12 mouse cellular contexts compared by ENCODE assay signal in the genomic region with DNA sequence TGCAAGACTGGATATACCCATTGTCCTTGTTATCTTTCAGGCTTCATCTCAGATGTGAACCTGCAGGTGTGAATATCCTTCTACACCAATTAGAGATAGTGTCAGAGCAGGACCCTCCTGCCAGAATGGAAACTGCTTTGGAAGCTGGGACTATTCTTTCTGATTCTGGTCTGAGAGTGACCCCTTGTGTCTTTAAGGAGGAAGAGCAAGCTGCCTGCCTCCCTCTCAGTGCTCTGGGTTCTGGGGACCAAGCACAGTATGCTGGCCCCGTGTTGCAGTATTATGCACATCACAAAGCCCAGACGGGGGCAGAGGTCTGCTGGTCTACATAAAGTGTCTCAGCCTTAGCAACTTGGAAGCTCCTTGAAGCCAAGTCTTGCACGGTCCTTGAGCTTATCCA. TPM values are rescaled to one million over a fixed set of nuclear protein-coding genes. Genes with fewer than 3 reads are reported as not detected.
DNase-seq lines count a peak whose midpoint lies in the region; ATAC-seq and TF ChIP-seq lines count a peak whose summit lies in the region.
"Had no signal": no experiment of that assay in that cellular context is flagged by ENCODE, and none has a peak within 500 bp of the region (broad histone marks: within the 10 kb centered on the region; RNA-seq: fewer than 3 reads in every experiment).

No protein-coding gene starts in this region.

- ATAC-seq in forebrain, embryonic 11.5 days (replicated peaks; ENCODE audit: low FRiP score): no peak
- ATAC-seq in forebrain, embryonic 13.5 days: no peak
- ATAC-seq in embryonic facial prominence, embryonic 14.5 days (ENCODE audit: low read depth): peak; percentile 31; the same call in 1 of the 2 replicates
- ATAC-seq in midbrain, embryonic 11.5 days (ENCODE audit: low FRiP score): no peak

- H3K9ac ChIP-seq in forebrain, embryonic 11.5 days (ENCODE audit: low read length): no peak overlapping the region
- no peak overlapping the region for H3K9ac ChIP-seq in forebrain, embryonic 13.5 days
- no peak overlapping the region for H3K9ac ChIP-seq in CH12.LX (ENCODE audit: insufficient read depth, low read depth)
- H3K9ac ChIP-seq in embryonic facial prominence, embryonic 14.5 days (ENCODE audit: low read depth, low read length): no peak overlapping the region
- H3K9ac ChIP-seq in midbrain, embryonic 11.5 days (ENCODE audit: low read length): no peak overlapping the region
- H3K9ac ChIP-seq: embryonic facial prominence, embryonic 12.5 days; midbrain, embryonic 12.5 days had no signal

- H3K4me1 ChIP-seq in forebrain, embryonic 11.5 days (replicated peaks; ENCODE audit: control insufficient read depth, insufficient read depth, low read length): no peaks in the 10 kb centered on the region
- no peaks in the 10 kb centered on the region for H3K4me1 ChIP-seq in forebrain, embryonic 13.5 days
- peaks cover 0 to 18% of the 10 kb centered on the region in 2 experiments; a peak in 2 of 4 replicates for H3K4me1 ChIP-seq in CH12.LX (ENCODE audit: control insufficient read depth in 1 of 2, insufficient read depth in 2 of 2)
- H3K4me1 ChIP-seq in embryonic facial prominence, embryonic 14.5 days (ENCODE audit: control insufficient read depth, insufficient read depth, low read length): peaks cover 7% of the 10 kb centered on the region; the same call in 1 of the 2 replicates
- H3K4me1 ChIP-seq in midbrain, embryonic 11.5 days (ENCODE audit: control insufficient read depth, insufficient read depth, low read length): no peaks in the 10 kb centered on the region
- H3K4me1 ChIP-seq: midbrain, embryonic 12.5 days had no signal

- TF ChIP-seq POLR2A in CH12.LX (IDR thresholded peaks at IDR 0.05; ENCODE audit: low read depth, low read length): no peak

- no peak overlapping the region for H3K27ac ChIP-seq in forebrain, embryonic 11.5 days (ENCODE audit: low read depth, low read length)
- H3K27ac ChIP-seq in forebrain, embryonic 13.5 days: no peak overlapping the region
- H3K27ac ChIP-seq in layer of hippocampus, adult 2 months: no peak overlapping the region
- no peak overlapping the region for H3K27ac ChIP-seq in CH12.LX (ENCODE audit: insufficient read depth, low read depth)
- no peak overlapping the region for H3K27ac ChIP-seq in embryonic facial prominence, embryonic 14.5 days (replicated peaks; ENCODE audit: low read depth, low read length)
- H3K27ac ChIP-seq in midbrain, embryonic 11.5 days (ENCODE audit: low read depth, low read length): no peak overlapping the region
- H3K27ac ChIP-seq: embryonic facial prominence, embryonic 12.5 days; midbrain, embryonic 12.5 days had no signal

- H3K9me3 ChIP-seq in forebrain, embryonic 11.5 days (ENCODE audit: control insufficient read depth, low read length): no peaks in the 10 kb centered on the region
- H3K9me3 ChIP-seq in forebrain, embryonic 13.5 days (replicated peaks): no peaks in the 10 kb centered on the region
- H3K9me3 ChIP-seq in CH12.LX (replicated peaks; ENCODE audit: low read length): no peaks in the 10 kb centered on the region
- no peaks in the 10 kb centered on the region for H3K9me3 ChIP-seq in embryonic facial prominence, embryonic 14.5 days (ENCODE audit: control insufficient read depth, low read length)
- H3K9me3 ChIP-seq in midbrain, embryonic 11.5 days (ENCODE audit: control insufficient read depth, low read length): no peaks in the 10 kb centered on the region
- H3K9me3 ChIP-seq: embryonic facial prominence, embryonic 12.5 days; midbrain, embryonic 12.5 days had no signal

- DNase-seq in forebrain, embryonic 11.5 days (ENCODE audit: low spot score): peak; percentile 55
- DNase-seq in layer of hippocampus, adult 2 months (ENCODE audit: low spot score in 2 of 2): no peak
- DNase-seq in layer of hippocampus, postnatal 25 days (ENCODE audit: extremely low spot score in 1 of 2, low spot score in 1 of 2): no peak
- peak; percentile 38 for DNase-seq in CH12.LX (ENCODE audit: extremely low read depth)
- DNase-seq in embryonic facial prominence, embryonic 14.5 days (ENCODE audit: low spot score): peak; percentile 22
- no peak for DNase-seq in urinary bladder, adult 18-20 months (ENCODE audit: low spot score in 2 of 2)
- DNase-seq in midbrain, embryonic 11.5 days (ENCODE audit: low spot score, missing footprints): no peak
- DNase-seq: adrenal gland, postnatal 25 days; gastrocnemius, postnatal 14 days had no signal

- no peaks in the 10 kb centered on the region for H3K79me2 ChIP-seq in CH12.LX (replicated peaks; ENCODE audit: control insufficient read depth, extremely low read depth, insufficient read depth, poor library complexity, severe bottlenecking)

- in situ Hi-C loops in CH12.LX (cut with MboI; ENCODE audit: low pct_ligation_motif_present, low pct_unique_long_range_greater_than_20kb, low sequenced_read_pairs): no loop called here

- no peak for TF ChIP-seq EP300 in CH12.LX (IDR thresholded peaks at IDR 0.05; ENCODE audit: low read length)

- H3K4me3 ChIP-seq in forebrain, embryonic 11.5 days (ENCODE audit: low read depth, low read length): no peak overlapping the region
- no peak overlapping the region for H3K4me3 ChIP-seq in forebrain, embryonic 13.5 days
- no peak overlapping the region for H3K4me3 ChIP-seq in layer of hippocampus, adult 2 months
- no peak overlapping the region for H3K4me3 ChIP-seq in CH12.LX (replicated peaks in 1 of 3; ENCODE audit: low read depth in 2 of 3, low read length in 2 of 3, poor library complexity in 1 of 3)
- no peak overlapping the region for H3K4me3 ChIP-seq in embryonic facial prominence, embryonic 14.5 days (ENCODE audit: low read depth, low read length)
- H3K4me3 ChIP-seq in midbrain, embryonic 11.5 days (ENCODE audit: low read depth, low read length): no peak overlapping the region
- H3K4me3 ChIP-seq: embryonic facial prominence, embryonic 12.5 days; midbrain, embryonic 12.5 days had no signal

- dilution Hi-C loops in CH12.LX (cut with MboI; ENCODE audit: extremely low pct_ligation_motif_present, extremely low pct_unique_long_range_greater_than_20kb, low sequenced_read_pairs): no loop called here

- 79% methylated on average over 3 of the region's 3 CpGs for WGBS in forebrain, embryonic 11.5 days
- WGBS in forebrain, embryonic 13.5 days: 60% methylated on average over 3 of the region's 3 CpGs
- 66% methylated on average over 3 of the region's 3 CpGs for WGBS in embryonic facial prominence, embryonic 14.5 days
- 58% methylated on average over 3 of the region's 3 CpGs for WGBS in midbrain, embryonic 11.5 days

- H3K27me3 ChIP-seq in forebrain, embryonic 11.5 days (ENCODE audit: control insufficient read depth, insufficient read depth, low read length): no peaks in the 10 kb centered on the region
- no peaks in the 10 kb centered on the region for H3K27me3 ChIP-seq in forebrain, embryonic 13.5 days
- no peaks in the 10 kb centered on the region for H3K27me3 ChIP-seq in CH12.LX (replicated peaks)
- H3K27me3 ChIP-seq in embryonic facial prominence, embryonic 14.5 days (replicated peaks; ENCODE audit: control insufficient read depth, insufficient read depth, low read length): no peaks in the 10 kb centered on the region
- H3K27me3 ChIP-seq in midbrain, embryonic 11.5 days (ENCODE audit: control insufficient read depth, insufficient read depth, low read length): no peaks in the 10 kb centered on the region
- H3K27me3 ChIP-seq: embryonic facial prominence, embryonic 12.5 days; midbrain, embryonic 12.5 days had no signal

- peak; percentile 75 for TF ChIP-seq CTCF in layer of hippocampus, adult 2 months (conservative IDR thresholded peaks at IDR 0.05)
- peak in 1 of 2 experiments; percentile 69; a peak in 2 of 4 replicates for TF ChIP-seq CTCF in CH12.LX (conservative IDR thresholded peaks at IDR 0.05 in 1 of 2, IDR thresholded peaks at IDR 0.05 in 1 of 2; ENCODE audit: low read depth in 2 of 2, low read length in 2 of 2)

- TF ChIP-seq RAD21 in CH12.LX (IDR thresholded peaks at IDR 0.05; ENCODE audit: low read depth, low read length): peak; percentile 80

- H3K4me2 ChIP-seq in forebrain, embryonic 11.5 days (ENCODE audit: low read depth, low read length, severe bottlenecking): no peak overlapping the region
- no peak overlapping the region for H3K4me2 ChIP-seq in forebrain, embryonic 13.5 days
- no peak overlapping the region for H3K4me2 ChIP-seq in CH12.LX (ENCODE audit: insufficient read depth, low read depth, poor library complexity, severe bottlenecking)
- H3K4me2 ChIP-seq in embryonic facial prominence, embryonic 14.5 days (ENCODE audit: low read depth, low read length): no peak overlapping the region
- H3K4me2 ChIP-seq in midbrain, embryonic 11.5 days: no peak overlapping the region
- H3K4me2 ChIP-seq: embryonic facial prominence, embryonic 12.5 days; midbrain, embryonic 12.5 days had no signal

- no peaks in the 10 kb centered on the region for H3K36me3 ChIP-seq in forebrain, embryonic 11.5 days (ENCODE audit: control insufficient read depth, insufficient read depth, low read length)
- peaks cover 22% of the 10 kb centered on the region; the same call in 1 of the 2 replicates for H3K36me3 ChIP-seq in forebrain, embryonic 13.5 days (ENCODE audit: poor library complexity, severe bottlenecking)
- H3K36me3 ChIP-seq in CH12.LX (replicated peaks in 1 of 2; ENCODE audit: control insufficient read depth in 1 of 2, insufficient read depth in 1 of 2, low read length in 1 of 2): peaks cover 25 to 90% of the 10 kb centered on the region in 2 experiments
- peaks cover 19% of the 10 kb centered on the region for H3K36me3 ChIP-seq in embryonic facial prominence, embryonic 14.5 days (ENCODE audit: control insufficient read depth, insufficient read depth, low read length)
- H3K36me3 ChIP-seq in midbrain, embryonic 11.5 days (ENCODE audit: control insufficient read depth, insufficient read depth, low read length): no peaks in the 10 kb centered on the region

RNA-seq across cellular contexts. Expression of gene Mustn1, which starts 13.7 kb away (rescaled TPM):
- polyA plus RNA-seq in forebrain, embryonic 11.5 days (2014; fragmentation: Nextera tagmentation; extraction: Ambion mirVana): 0.51 TPM in 2 replicates
- 0.44 and 0.47 TPM in 2 replicates for polyA plus RNA-seq in forebrain, embryonic 13.5 days (2015; fragmentation: Nextera tagmentation; extraction: Ambion mirVana)
- total RNA-seq in layer of hippocampus, adult 2 months (2021): 1 to 10 TPM; 2.1 to 2.3 TPM
- total RNA-seq in layer of hippocampus, postnatal 25 days (2021): 1 to 10 TPM; 1.3 TPM
- total RNA-seq in CH12.LX (2012; rRNA removed) (0.29 and 0.30 TPM in 2 replicates), CH12.LX (2014; rRNA removed) (0.19 TPM in 1 of 2 replicates, not detected in the other)
- polyA plus RNA-seq in CH12.LX (2012; ENCODE audit: insufficient read length, low read depth): 0.33 and 0.44 TPM in 2 replicates
- 37.2 and 43.6 TPM in 2 replicates for polyA plus RNA-seq in embryonic facial prominence, embryonic 14.5 days (2014; fragmentation: Nextera tagmentation; extraction: Ambion mirVana)
- 0.30 and 0.42 TPM in 2 replicates for polyA plus RNA-seq in midbrain, embryonic 11.5 days (2014; fragmentation: Nextera tagmentation; extraction: Ambion mirVana)

RNA-seq across cellular contexts. Expression of gene Itih4, which starts 21.0 kb away (rescaled TPM):
- polyA plus RNA-seq in forebrain, embryonic 11.5 days (2014; fragmentation: Nextera tagmentation; extraction: Ambion mirVana): not detected in 2 replicates
- polyA plus RNA-seq in forebrain, embryonic 13.5 days (2015; fragmentation: Nextera tagmentation; extraction: Ambion mirVana): 0.16 TPM in 1 of 2 replicates, not detected in the other
- under 1 TPM in 1 of 2 experiments, not detected in 1; 0.36 TPM for total RNA-seq in layer of hippocampus, adult 2 months (2021)
- not detected for total RNA-seq in layer of hippocampus, postnatal 25 days (2021)
- total RNA-seq in CH12.LX (2012; rRNA removed) (not detected in 2 replicates), CH12.LX (2014; rRNA removed) (not detected in 2 replicates)
- not detected in 2 replicates for polyA plus RNA-seq in CH12.LX (2012; ENCODE audit: insufficient read length, low read depth)
- polyA plus RNA-seq in embryonic facial prominence, embryonic 14.5 days (2014; fragmentation: Nextera tagmentation; extraction: Ambion mirVana): 0.10 TPM in 1 of 2 replicates, not detected in the other
- polyA plus RNA-seq in midbrain, embryonic 11.5 days (2014; fragmentation: Nextera tagmentation; extraction: Ambion mirVana): 0.15 TPM in 1 of 2 replicates, not detected in the other
- total RNA-seq: gastrocnemius, postnatal 14 days had no signal
- polyA plus RNA-seq: embryonic facial prominence, embryonic 12.5 days; midbrain, embryonic 12.5 days had no signal

RNA-seq across cellular contexts. Expression of gene Tmem110, which starts 39.9 kb away (rescaled TPM):
- 24.2 and 24.7 TPM in 2 replicates for polyA plus RNA-seq in forebrain, embryonic 11.5 days (2014; fragmentation: Nextera tagmentation; extraction: Ambion mirVana)
- polyA plus RNA-seq in forebrain, embryonic 13.5 days (2015; fragmentation: Nextera tagmentation; extraction: Ambion mirVana): 13.2 and 15.6 TPM in 2 replicates
- total RNA-seq in layer of hippocampus, adult 2 months (2021): 10 to 100 TPM; 21.6 to 24.5 TPM
- 10 to 100 TPM; 19.2 to 24.6 TPM for total RNA-seq in layer of hippocampus, postnatal 25 days (2021)
- total RNA-seq in CH12.LX (2012; rRNA removed): 15.7 and 19.4 TPM in 2 replicates
- total RNA-seq in CH12.LX (2014; rRNA removed): 10.3 and 10.4 TPM in 2 replicates
- polyA plus RNA-seq in CH12.LX (2012; ENCODE audit: insufficient read length, low read depth): 25.1 and 26.2 TPM in 2 replicates
- polyA plus RNA-seq in embryonic facial prominence, embryonic 14.5 days (2014; fragmentation: Nextera tagmentation; extraction: Ambion mirVana): 28.2 and 28.3 TPM in 2 replicates
- 22.0 and 23.3 TPM in 2 replicates for polyA plus RNA-seq in midbrain, embryonic 11.5 days (2014; fragmentation: Nextera tagmentation; extraction: Ambion mirVana)

RNA-seq across cellular contexts. Expression of gene Itih3, which starts 58.2 kb away (rescaled TPM):
- 0.05 and 0.16 TPM in 2 replicates for polyA plus RNA-seq in forebrain, embryonic 11.5 days (2014; fragmentation: Nextera tagmentation; extraction: Ambion mirVana)
- 0.18 and 0.35 TPM in 2 replicates for polyA plus RNA-seq in forebrain, embryonic 13.5 days (2015; fragmentation: Nextera tagmentation; extraction: Ambion mirVana)
- 10 to 100 TPM; 27.6 to 28.6 TPM for total RNA-seq in layer of hippocampus, adult 2 months (2021)
- total RNA-seq in layer of hippocampus, postnatal 25 days (2021): 10 to 100 TPM; 25.4 to 25.7 TPM
- total RNA-seq in CH12.LX (2012; rRNA removed) (not detected in 2 replicates), CH12.LX (2014; rRNA removed) (not detected in 2 replicates)
- polyA plus RNA-seq in CH12.LX (2012; ENCODE audit: insufficient read length, low read depth): not detected in 2 replicates
- polyA plus RNA-seq in embryonic facial prominence, embryonic 14.5 days (2014; fragmentation: Nextera tagmentation; extraction: Ambion mirVana): 0.33 and 0.39 TPM in 2 replicates
- 0.48 and 0.57 TPM in 2 replicates for polyA plus RNA-seq in midbrain, embryonic 11.5 days (2014; fragmentation: Nextera tagmentation; extraction: Ambion mirVana)

Comparison
In these comparisons a context has a peak if more than half of its experiments do, and no peak if none do; other contexts are left out.
1. DNase-seq: peak in forebrain, embryonic 11.5 days (single experiment), CH12.LX (single experiment) and embryonic facial prominence, embryonic 14.5 days (single experiment); none in layer of hippocampus, adult 2 months (0 of 2), layer of hippocampus, postnatal 25 days (0 of 2), urinary bladder, adult 18-20 months (0 of 2) and midbrain, embryonic 11.5 days (single experiment).
2. RNA of gene Mustn1, which starts 13.7 kb away (polyA plus RNA-seq): 37.2 to 43.6 TPM in embryonic facial prominence, embryonic 14.5 days; 0.51 TPM in forebrain, embryonic 11.5 days, 0.33 to 0.44 TPM in CH12.LX, 0.44 to 0.47 TPM in forebrain, embryonic 13.5 days and 0.30 to 0.42 TPM in midbrain, embryonic 11.5 days; every median in the first group is over 10 times any median in the second.